ENCODE assay signal across 24 mouse cellular contexts in genomic region chr1:77811573-77811972, GRCm38 (mm10).
DNase-seq lines count a peak whose midpoint lies in the region; ATAC-seq lines count a peak whose summit lies in the region.
"Had no signal": no experiment of that assay in that cellular context is flagged by ENCODE, and none has a peak within 500 bp of the region (broad histone marks: within the 10 kb centered on the region; RNA-seq: fewer than 3 reads in every experiment).

No protein-coding gene starts in this region.

- H3K27me3 ChIP-seq in forebrain, embryonic 13.5 days = no peaks in the 10 kb centered on the region
- no peaks in the 10 kb centered on the region for H3K27me3 ChIP-seq in forebrain, embryonic 16.5 days (replicated peaks; ENCODE audit: control insufficient read depth, insufficient read depth, low read length)
- no peaks in the 10 kb centered on the region for H3K27me3 ChIP-seq in midbrain, embryonic 14.5 days (ENCODE audit: control insufficient read depth, insufficient read depth, low read length)
- no peaks in the 10 kb centered on the region for H3K27me3 ChIP-seq in midbrain, embryonic 11.5 days (ENCODE audit: control insufficient read depth, insufficient read depth, low read length)
- no peaks in the 10 kb centered on the region for H3K27me3 ChIP-seq in midbrain, embryonic 16.5 days (ENCODE audit: control insufficient read depth, insufficient read depth, low read depth, low read length)
- H3K27me3 ChIP-seq: embryonic facial prominence, embryonic 13.5 days; hindbrain, embryonic 13.5 days; intestine, embryonic 15.5 days had no signal

- H3K4me1 ChIP-seq in forebrain, embryonic 13.5 days = peaks cover 9% of the 10 kb centered on the region; the same call in 1 of the 2 replicates
- no peaks in the 10 kb centered on the region for H3K4me1 ChIP-seq in forebrain, embryonic 16.5 days (replicated peaks; ENCODE audit: control insufficient read depth, insufficient read depth, low read length)
- 0 out of 2 replicates have a peak, but pooled peaks cover 4% of the 10 kb centered on the region for H3K4me1 ChIP-seq in midbrain, embryonic 14.5 days (ENCODE audit: control insufficient read depth, insufficient read depth, low read length)
- peaks cover 5% of the 10 kb centered on the region; the same call in 1 of the 2 replicates for H3K4me1 ChIP-seq in midbrain, embryonic 11.5 days (ENCODE audit: control insufficient read depth, insufficient read depth, low read length)
- H3K4me1 ChIP-seq in midbrain, embryonic 16.5 days (ENCODE audit: control insufficient read depth, insufficient read depth, low read length) = no peaks in the 10 kb centered on the region; the same call in 1 of the 2 replicates
- H3K4me1 ChIP-seq: embryonic facial prominence, embryonic 10.5 days; embryonic facial prominence, embryonic 13.5 days; intestine, embryonic 15.5 days had no signal

- no peak overlapping the region for H3K9ac ChIP-seq in forebrain, embryonic 13.5 days
- no peak overlapping the region for H3K9ac ChIP-seq in forebrain, embryonic 16.5 days (replicated peaks; ENCODE audit: low read depth, low read length)
- no peak overlapping the region for H3K9ac ChIP-seq in midbrain, embryonic 14.5 days (replicated peaks; ENCODE audit: low read length)
- H3K9ac ChIP-seq in midbrain, embryonic 11.5 days (ENCODE audit: low read length) = no peak overlapping the region
- no peak overlapping the region for H3K9ac ChIP-seq in midbrain, embryonic 16.5 days (ENCODE audit: low read depth, low read length)
- H3K9ac ChIP-seq: embryonic facial prominence, embryonic 13.5 days; hindbrain, embryonic 13.5 days; intestine, embryonic 15.5 days had no signal

- peak; percentile 43 for DNase-seq in midbrain, embryonic 14.5 days
- no peak for DNase-seq in midbrain, embryonic 11.5 days (ENCODE audit: low spot score, missing footprints)
- no peak for DNase-seq in natural killer cell, adult 2 months (ENCODE audit: low spot score in 2 of 2)
- DNase-seq: adrenal gland, adult 2 months; adrenal gland, postnatal 14 days; cerebellum, adult 11-12 months; cerebellum, adult 8-10 months; cerebellum, postnatal 10 days; cerebellum, postnatal 36 days; embryo, embryonic 11 days; gastrocnemius, adult 2 months; gastrocnemius, postnatal 14 days; heart, adult 11 months had no signal

- no peak overlapping the region for H3K4me3 ChIP-seq in forebrain, embryonic 13.5 days
- no peak overlapping the region for H3K4me3 ChIP-seq in forebrain, embryonic 16.5 days (replicated peaks; ENCODE audit: low read length)
- H3K4me3 ChIP-seq in midbrain, embryonic 14.5 days (replicated peaks; ENCODE audit: low read depth, low read length) = no peak overlapping the region
- H3K4me3 ChIP-seq in midbrain, embryonic 11.5 days (ENCODE audit: low read depth, low read length) = no peak overlapping the region
- H3K4me3 ChIP-seq in midbrain, embryonic 16.5 days (ENCODE audit: low read depth, low read length) = no peak overlapping the region
- H3K4me3 ChIP-seq: embryonic facial prominence, embryonic 10.5 days; embryonic facial prominence, embryonic 13.5 days; erythroblast, embryonic 14.5 days; gastrocnemius, adult 2 months; hindbrain, embryonic 13.5 days; intestine, embryonic 15.5 days had no signal

- H3K9me3 ChIP-seq in forebrain, embryonic 13.5 days (replicated peaks) = no peaks in the 10 kb centered on the region
- no peaks in the 10 kb centered on the region for H3K9me3 ChIP-seq in forebrain, embryonic 16.5 days (ENCODE audit: control insufficient read depth, low read length)
- no peaks in the 10 kb centered on the region for H3K9me3 ChIP-seq in midbrain, embryonic 14.5 days (ENCODE audit: control insufficient read depth, low read length)
- H3K9me3 ChIP-seq in midbrain, embryonic 11.5 days (ENCODE audit: control insufficient read depth, low read length) = no peaks in the 10 kb centered on the region
- no peaks in the 10 kb centered on the region for H3K9me3 ChIP-seq in midbrain, embryonic 16.5 days (replicated peaks; ENCODE audit: control insufficient read depth, low read length, poor library complexity, severe bottlenecking)
- H3K9me3 ChIP-seq: embryonic facial prominence, embryonic 10.5 days; embryonic facial prominence, embryonic 13.5 days; hindbrain, embryonic 13.5 days; intestine, embryonic 15.5 days had no signal

- no peak overlapping the region for H3K4me2 ChIP-seq in forebrain, embryonic 13.5 days
- H3K4me2 ChIP-seq in forebrain, embryonic 16.5 days (ENCODE audit: low read length) = no peak overlapping the region
- H3K4me2 ChIP-seq in midbrain, embryonic 14.5 days (ENCODE audit: low read length) = no peak overlapping the region
- no peak overlapping the region for H3K4me2 ChIP-seq in midbrain, embryonic 11.5 days
- H3K4me2 ChIP-seq in midbrain, embryonic 16.5 days (ENCODE audit: low read length) = no peak overlapping the region
- H3K4me2 ChIP-seq: embryonic facial prominence, embryonic 13.5 days; heart, embryonic 11.5 days; hindbrain, embryonic 13.5 days; intestine, embryonic 15.5 days had no signal

- no peak overlapping the region for H3K27ac ChIP-seq in forebrain, embryonic 13.5 days
- no peak overlapping the region for H3K27ac ChIP-seq in forebrain, embryonic 16.5 days (ENCODE audit: low read length)
- no peak overlapping the region for H3K27ac ChIP-seq in midbrain, embryonic 14.5 days (replicated peaks; ENCODE audit: low read depth, low read length)
- no peak overlapping the region for H3K27ac ChIP-seq in midbrain, embryonic 11.5 days (ENCODE audit: low read depth, low read length)
- peak overlapping the region; percentile 34; the same call in 1 of the 2 replicates for H3K27ac ChIP-seq in midbrain, embryonic 16.5 days (ENCODE audit: low read length)
- H3K27ac ChIP-seq: embryonic facial prominence, embryonic 10.5 days; embryonic facial prominence, embryonic 13.5 days; gastrocnemius, adult 2 months; hindbrain, embryonic 13.5 days; intestine, embryonic 15.5 days had no signal

- peak; percentile 30; the same call in 1 of the 2 replicates for ATAC-seq in forebrain, embryonic 13.5 days
- no peak for ATAC-seq in forebrain, embryonic 16.5 days
- no peak for ATAC-seq in midbrain, embryonic 14.5 days (ENCODE audit: low FRiP score, low TSS enrichment)
- ATAC-seq in midbrain, embryonic 11.5 days (ENCODE audit: low FRiP score) = no peak
- 0 out of 2 replicates have a peak, but pooled peaks have one; percentile 36 for ATAC-seq in midbrain, embryonic 16.5 days
- ATAC-seq: CD4-positive, CD25-positive, alpha-beta regulatory T cell, adult 4 months; hindbrain, embryonic 16.5 days; intestine, embryonic 15.5 days had no signal

- H3K36me3 ChIP-seq in forebrain, embryonic 13.5 days (ENCODE audit: poor library complexity, severe bottlenecking) = no peaks in the 10 kb centered on the region
- no peaks in the 10 kb centered on the region for H3K36me3 ChIP-seq in forebrain, embryonic 16.5 days (ENCODE audit: control insufficient read depth, insufficient read depth)
- no peaks in the 10 kb centered on the region for H3K36me3 ChIP-seq in midbrain, embryonic 14.5 days (ENCODE audit: control insufficient read depth, insufficient read depth, low read length)
- no peaks in the 10 kb centered on the region for H3K36me3 ChIP-seq in midbrain, embryonic 11.5 days (ENCODE audit: control insufficient read depth, insufficient read depth, low read length)
- no peaks in the 10 kb centered on the region for H3K36me3 ChIP-seq in midbrain, embryonic 16.5 days (ENCODE audit: control insufficient read depth, insufficient read depth, low read length)
- H3K36me3 ChIP-seq: embryonic facial prominence, embryonic 10.5 days; embryonic facial prominence, embryonic 13.5 days; hindbrain, embryonic 13.5 days; intestine, embryonic 15.5 days had no signal

Comparison
In these comparisons a context has a peak if more than half of its experiments do, and no peak if none do; other contexts are left out.
1. ATAC-seq: peak in forebrain, embryonic 13.5 days (single experiment) and midbrain, embryonic 16.5 days (single experiment); none in forebrain, embryonic 16.5 days (single experiment), midbrain, embryonic 14.5 days (single experiment) and midbrain, embryonic 11.5 days (single experiment).